Mouse (Mus musculus) lung, adult 10 weeks (tissue): Measurements from ENCODE around the gene Cercam. TPM values are rescaled to one million over a fixed set of nuclear protein-coding genes. Genes with fewer than 3 reads are reported as not detected.

Experiments used
- polyA plus RNA-seq: library from polyadenylated mRNA; stranded (reverse); fragments of 350-450 nt; fragmentation: Illumina TruSeq; extraction: RNeasy Lipid Tissue Mini Kit (QIAGEN cat#74804); gene quantifications from one replicate; pipeline ENCODE4 v1.2.3, GENCODE M21; 2014; ENCODE audit warnings: low read depth, low replicate concordance; ENCODE audit not compliant: insufficient read depth

The Cercam gene
- polyA plus RNA-seq, result 2.7 TPM

DNA sequence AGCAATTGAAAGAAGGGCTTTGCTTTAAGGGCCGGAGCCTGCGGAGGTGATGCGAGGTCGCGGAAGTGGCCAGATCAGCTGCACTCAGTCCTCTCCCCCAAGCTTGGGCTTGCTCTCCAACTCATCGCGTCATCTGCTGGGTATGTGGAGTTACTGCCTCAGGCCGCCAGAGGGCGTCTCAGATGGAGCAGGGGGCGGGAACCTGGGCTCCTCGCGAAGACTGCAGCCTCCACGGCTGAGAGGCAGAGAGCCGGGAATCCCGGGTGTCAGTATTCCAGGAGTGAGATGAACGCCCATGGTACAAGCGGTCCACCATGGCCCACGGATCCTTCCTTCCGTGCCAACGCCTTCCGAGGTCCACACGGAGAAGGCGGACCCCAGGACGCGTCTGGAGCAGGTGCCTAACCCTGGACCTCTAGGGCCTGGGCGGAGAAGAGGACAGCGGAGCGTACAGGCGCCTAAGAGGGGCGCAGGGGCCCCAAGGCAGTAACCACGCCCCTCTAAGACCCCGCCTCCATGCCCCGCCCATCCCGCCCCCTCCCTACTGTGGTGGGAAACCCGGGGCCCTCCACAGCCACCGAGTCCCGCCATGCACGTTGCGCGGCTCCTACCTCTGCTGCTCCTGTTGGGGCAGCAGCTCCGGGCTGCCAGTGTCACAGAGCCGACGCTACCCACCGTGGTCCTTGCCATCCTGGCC is at the start of gene Cercam:
Cercam (plus strand) TSS at position 216 of the 697 bp plus-strand sequence.

DNA sequence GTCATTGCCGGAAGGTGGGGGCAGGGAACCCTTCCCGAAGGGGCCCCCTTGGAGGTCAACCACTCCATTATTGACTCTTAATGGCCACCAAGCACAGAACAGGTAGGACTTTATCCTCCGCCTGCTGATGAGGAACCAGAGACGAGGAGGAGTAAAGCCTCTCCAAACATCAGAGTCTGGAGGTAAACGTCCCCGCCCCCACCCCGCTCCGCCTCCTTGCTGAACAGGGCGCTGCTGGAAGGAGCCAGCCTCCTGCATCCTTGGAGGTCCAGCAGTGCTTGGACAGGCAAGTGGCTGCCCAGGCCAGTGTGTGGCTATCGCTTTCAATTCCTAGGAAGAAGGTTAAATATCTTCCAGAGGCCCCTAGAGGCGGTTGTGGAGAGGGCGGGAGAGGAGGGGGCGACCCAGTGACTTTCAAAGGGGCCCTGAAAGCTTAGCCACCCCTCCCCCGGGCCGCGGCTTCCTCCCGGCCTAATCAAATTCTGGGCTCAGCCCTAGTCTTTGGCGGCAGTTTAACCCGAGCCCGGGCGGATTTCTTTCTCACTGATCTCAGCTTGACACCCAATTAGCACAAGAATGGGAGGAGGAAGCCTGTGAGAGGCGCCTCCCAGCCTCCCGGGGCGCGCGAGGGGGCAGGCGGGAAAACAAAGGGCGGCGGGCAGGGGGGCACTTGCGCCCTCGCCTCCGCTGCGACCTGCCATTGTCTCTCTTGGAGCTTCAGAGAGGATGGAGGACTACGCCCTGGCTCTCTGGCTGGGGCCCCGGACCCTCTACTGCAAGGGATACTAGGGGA is 48.7 kb upstream of the Cercam start, which contains the start of gene Urm1:
Urm1 (plus strand) TSS at position 51 of the 793 bp plus-strand sequence.

DNA sequence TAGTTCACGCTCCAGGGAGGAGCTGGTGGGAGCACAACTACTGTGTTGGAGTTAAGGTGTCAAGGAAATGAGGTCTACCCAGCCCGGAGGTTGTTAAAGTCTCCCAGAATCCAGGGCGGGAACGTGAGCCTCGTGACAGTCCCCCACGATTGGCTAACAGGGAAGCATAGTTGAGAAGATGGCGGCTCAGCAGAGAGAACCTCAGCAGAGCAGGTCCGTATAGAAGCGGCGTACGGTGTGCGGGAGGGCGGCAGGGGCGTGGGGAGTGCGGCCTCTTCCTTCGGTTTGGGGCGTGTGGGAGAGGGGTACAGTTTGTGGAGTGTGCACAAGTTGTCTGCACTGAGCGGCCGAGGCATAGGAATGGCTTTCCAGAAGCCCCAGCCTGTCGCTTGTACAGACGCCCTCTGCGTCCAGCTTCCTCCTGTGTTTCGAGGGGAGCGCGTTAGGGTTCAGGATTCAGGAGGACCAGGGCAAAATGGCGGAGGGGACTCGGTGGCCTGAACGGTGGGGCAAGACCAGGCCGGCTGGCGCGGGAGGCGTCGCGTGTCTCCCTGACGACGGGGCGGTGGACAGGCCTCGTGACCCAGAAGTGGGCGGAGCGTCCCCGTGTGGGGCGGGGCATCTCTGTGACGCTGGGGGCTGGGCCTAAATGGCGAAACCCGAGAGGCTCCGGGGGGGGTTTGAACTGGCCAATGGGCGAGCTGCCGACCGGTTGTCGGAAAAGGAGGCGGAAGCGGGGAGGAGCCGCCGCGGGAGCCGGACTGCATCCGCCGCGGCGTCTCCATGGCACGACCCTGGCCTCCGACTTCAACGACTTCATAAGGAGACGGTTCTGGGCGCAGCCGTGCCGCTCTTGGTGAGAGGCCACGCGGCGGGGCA is 20.3 kb downstream of the Cercam start, which contains the start of gene Odf2:
Odf2 (plus strand) TSS at position 156 of the 879 bp plus-strand sequence.

Other genes with a start within 250 kb of the Cercam start
- 20.8 TPM for gene Rapgef1, start 249.4 kb upstream of the Cercam start, polyA plus RNA-seq
- gene Gm13420, start 117.5 kb upstream of the Cercam start, polyA plus RNA-seq, result not detected
- gene Gm13547, start 109.9 kb upstream of the Cercam start, polyA plus RNA-seq, result not detected
- 10.4 TPM for gene Coq4, start 81.7 kb upstream of the Cercam start, polyA plus RNA-seq
- gene Trub2, start 80.7 kb upstream of the Cercam start, polyA plus RNA-seq, result 12.1 TPM
- 13.8 TPM for gene Slc27a4, start 66.5 kb upstream of the Cercam start, polyA plus RNA-seq
- gene Urm1, start 49.1 kb upstream of the Cercam start, polyA plus RNA-seq, result 41.5 TPM
- gene Odf2, start 20.1 kb downstream of the Cercam start, polyA plus RNA-seq, result 14.0 TPM
- gene Gle1, start 66.3 kb downstream of the Cercam start, polyA plus RNA-seq, result 16.5 TPM
- 194 TPM for gene Sptan1, start 96.4 kb downstream of the Cercam start, polyA plus RNA-seq
- gene Wdr34, start 179.7 kb downstream of the Cercam start, polyA plus RNA-seq, result 15.4 TPM
- gene Set, start 188.2 kb downstream of the Cercam start, polyA plus RNA-seq, result 96.8 TPM
- 8.9 TPM for gene Pkn3, start 208.5 kb downstream of the Cercam start, polyA plus RNA-seq
- 15.1 TPM for gene Zdhhc12, start 224.5 kb downstream of the Cercam start, polyA plus RNA-seq